Mouse (Mus musculus) forebrain, embryonic 10.5 days (tissue): ENCODE measurements around the gene Il1rapl2. TPM values are rescaled to one million over a fixed set of nuclear protein-coding genes. Genes with fewer than 3 reads are reported as not detected.
"Not testable (repeated sequence)": the region's sequence is repeated elsewhere in the genome, so short reads cannot be mapped to it uniquely, and the experiment has no call there.

Experiments
- DNase-seq: peaks from one replicate; pipeline ENCODE4 v3.0.0-alpha.2; 2017; ENCODE audit warnings: low spot score; ENCODE audit errors: extremely low spot score
- H3K27ac ChIP-seq: fragments of 300-500 bp; sonication (generic); 2 replicates; pipeline ENCODE4 v1.5.1; 2016; ENCODE audit warnings: mild to moderate bottlenecking
- H3K27me3 ChIP-seq: fragments of 300-500 bp; sonication (generic); 2 replicates; pipeline ENCODE4 v1.6.1; 2016; ENCODE audit warnings: mild to moderate bottlenecking; ENCODE audit not compliant: poor library complexity, severe bottlenecking
- H3K36me3 ChIP-seq: fragments of 300-500 bp; sonication (generic); replicated peaks from 2 replicates; pipeline ENCODE4 v1.6.1; 2016; ENCODE audit warnings: mild to moderate bottlenecking, moderate library complexity
- H3K4me1 ChIP-seq: fragments of 300-500 bp; sonication (generic); 2 replicates; pipeline ENCODE4 v1.6.1; 2016
- H3K4me3 ChIP-seq: fragments of 300-500 bp; sonication (generic); 2 replicates; pipeline ENCODE4 v1.5.1; 2016; ENCODE audit warnings: mild to moderate bottlenecking, moderate library complexity
- H3K9me3 ChIP-seq: fragments of 300-500 bp; sonication (generic); 2 replicates; pipeline ENCODE4 v1.6.1; 2016; ENCODE audit warnings: mild to moderate bottlenecking, moderate library complexity
- WGBS: fragments of 180-500 bp; shearing (Covaris S2); methylation state at CpG from one replicate; pipeline ENCODE4 v1.1.7; 2016; 5-methylcytosine and 5-hydroxymethylcytosine counted together
- polyA plus RNA-seq: library from polyadenylated mRNA; unstranded; fragments of >200 nt; fragmentation: Nextera tagmentation; extraction: Ambion mirVana; gene quantifications from 2 replicates; pipeline ENCODE4 v1.2.1, GENCODE M21; 2016

Gene Il1rapl2
- polyA plus RNA-seq, 1 experiment from 2014 or later = 0.16 TPM

- Histone ChIP-seq H3K27me3 (peaks cover 19% of the 10 kb centered on the region), H3K9me3 (no peaks in the 10 kb centered on the region), H3K27ac (no peak overlapping the region), H3K4me3 (no peak overlapping the region), H3K4me1 (no peaks in the 10 kb centered on the region), H3K36me3 (no peaks in the 10 kb centered on the region)
- no peak for DNase-seq
- WGBS = 85% methylated on average over 1 of the region's 1 CpGs
Measured at GRCm38 (mm10) chrX:137812151-137812550, 241.7 kb downstream of the Il1rapl2 start.

- no peak for DNase-seq
- peaks cover 16% of the 10 kb centered on the region; the same call in 1 of the 2 replicates for H3K27me3 ChIP-seq
- H3K4me1 ChIP-seq = no peaks in the 10 kb centered on the region
- H3K4me3 ChIP-seq = no peak overlapping the region
- no peak overlapping the region for H3K27ac ChIP-seq
- WGBS = 75% methylated on average over 3 of the region's 3 CpGs
- H3K9me3 ChIP-seq = no peaks in the 10 kb centered on the region
- no peaks in the 10 kb centered on the region for H3K36me3 ChIP-seq
Measured at GRCm38 (mm10) chrX:137848936-137849335, 278.5 kb downstream of the Il1rapl2 start.

GRCm38 (mm10) chrX:137923490-137923889 lies 353.1 kb downstream of the Il1rapl2 start:
- Histone ChIP-seq H3K36me3 (no peaks in the 10 kb centered on the region), H3K27me3 (peaks cover 17% of the 10 kb centered on the region), H3K27ac (no peak overlapping the region), H3K9me3 (no peaks in the 10 kb centered on the region), H3K4me1 (no peaks in the 10 kb centered on the region), H3K4me3 (no peak overlapping the region)
- no peak for DNase-seq

GRCm38 (mm10) chrX:137926835-137927234 lies 356.4 kb downstream of the Il1rapl2 start:
- no peak for DNase-seq

GRCm38 (mm10) chrX:137947741-137948140 lies 377.3 kb downstream of the Il1rapl2 start:
- Histone ChIP-seq H3K27ac (no peak overlapping the region), H3K4me3 (no peak overlapping the region), H3K27me3 (peaks cover 10% of the 10 kb centered on the region; the same call in 1 of the 2 replicates), H3K9me3 (no peaks in the 10 kb centered on the region), H3K4me1 (no peaks in the 10 kb centered on the region), H3K36me3 (no peaks in the 10 kb centered on the region)
- 91% methylated on average over 1 of the region's 1 CpGs for WGBS
- DNase-seq = no peak

More at GRCm38 (mm10) chrX:137926835-137927234, 356.4 kb downstream of the Il1rapl2 start:
- Histone ChIP-seq H3K27me3 (peaks cover 25% of the 10 kb centered on the region), H3K36me3 (no peaks in the 10 kb centered on the region), H3K4me3 (no peak overlapping the region), H3K27ac (no peak overlapping the region), H3K9me3 (no peaks in the 10 kb centered on the region), H3K4me1 (no peaks in the 10 kb centered on the region)
- WGBS = 79% methylated on average over 2 of the region's 2 CpGs

- Histone ChIP-seq H3K4me1 (no peaks in the 10 kb centered on the region), H3K4me3 (no peak overlapping the region), H3K27me3 (no peaks in the 10 kb centered on the region), H3K9me3 (no peaks in the 10 kb centered on the region), H3K27ac (no peak overlapping the region), H3K36me3 (no peaks in the 10 kb centered on the region)
- DNase-seq = no peak
- 83% methylated on average over 5 of the region's 5 CpGs for WGBS
Measured at GRCm38 (mm10) chrX:137971306-137971705, 400.9 kb downstream of the Il1rapl2 start.

GRCm38 (mm10) chrX:138043113-138043512 lies 472.7 kb downstream of the Il1rapl2 start:
- Histone ChIP-seq H3K36me3 (no peaks in the 10 kb centered on the region), H3K4me1 (no peaks in the 10 kb centered on the region), H3K9me3 (no peaks in the 10 kb centered on the region), H3K27ac (no peak overlapping the region), H3K27me3 (peaks cover 72% of the 10 kb centered on the region), H3K4me3 (no peak overlapping the region)
- 80% methylated on average over 3 of the region's 3 CpGs for WGBS
- DNase-seq = no peak

- H3K9me3 ChIP-seq = no peaks in the 10 kb centered on the region
- 82% methylated on average over 6 of the region's 6 CpGs for whole genome bisulfite sequencing
- no peak overlapping the region for H3K4me3 ChIP-seq
- no peaks in the 10 kb centered on the region for H3K36me3 ChIP-seq
- no peak overlapping the region for H3K27ac ChIP-seq
- H3K27me3 ChIP-seq = peaks cover 11% of the 10 kb centered on the region; the same call in 1 of the 2 replicates
- no peak for DNase-seq
- no peaks in the 10 kb centered on the region for H3K4me1 ChIP-seq
Measured at GRCm38 (mm10) chrX:138103954-138104353, 533.5 kb downstream of the Il1rapl2 start.

- WGBS = 70% methylated on average over 3 of the region's 3 CpGs
- Histone ChIP-seq H3K27me3 (peaks cover 11% of the 10 kb centered on the region; the same call in 1 of the 2 replicates), H3K9me3 (no peaks in the 10 kb centered on the region), H3K4me3 (no peak overlapping the region), H3K4me1 (no peaks in the 10 kb centered on the region), H3K36me3 (no peaks in the 10 kb centered on the region), H3K27ac (no peak overlapping the region)
- no peak for DNase-seq
Measured at GRCm38 (mm10) chrX:138104668-138105067, 534.3 kb downstream of the Il1rapl2 start.

- WGBS = 15% methylated on average over 3 of the region's 3 CpGs
- peaks cover 5% of the 10 kb centered on the region; the same call in 1 of the 2 replicates for H3K27me3 ChIP-seq
- no peaks in the 10 kb centered on the region for H3K4me1 ChIP-seq
- no peak overlapping the region for H3K4me3 ChIP-seq
- no peaks in the 10 kb centered on the region for H3K36me3 ChIP-seq
- no peaks in the 10 kb centered on the region for H3K9me3 ChIP-seq
- DNase-seq = no peak
- H3K27ac ChIP-seq = no peak overlapping the region
Measured at GRCm38 (mm10) chrX:138170146-138170545, 599.7 kb downstream of the Il1rapl2 start.

GRCm38 (mm10) chrX:138209480-138209879 lies 639.1 kb downstream of the Il1rapl2 start, which contains the start of gene Tex13a:
Tex13a (minus strand) TSS chrX:138209580.
- WGBS = 94% methylated on average over 3 of the region's 3 CpGs

GRCm38 (mm10) chrX:138234626-138235025 lies 664.2 kb downstream of the Il1rapl2 start:
- H3K36me3 ChIP-seq = no peaks in the 10 kb centered on the region
- peaks cover 7% of the 10 kb centered on the region; the same call in 1 of the 2 replicates for H3K27me3 ChIP-seq
- no peak overlapping the region for H3K4me3 ChIP-seq
- no peaks in the 10 kb centered on the region for H3K9me3 ChIP-seq
- 80% methylated on average over 4 of the region's 4 CpGs for WGBS
- DNase-seq = no peak
- no peaks in the 10 kb centered on the region for H3K4me1 ChIP-seq
- no peak overlapping the region for H3K27ac ChIP-seq

More at GRCm38 (mm10) chrX:138209480-138209879, 639.1 kb downstream of the Il1rapl2 start, which contains the start of gene Tex13a:
- H3K4me3 ChIP-seq = no peak within 1 kb of the TSS
- no peaks in the 10 kb centered on the region for H3K4me1 ChIP-seq
- no peaks in the 10 kb centered on the region for H3K9me3 ChIP-seq
- no peak within 1 kb of the TSS for H3K27ac ChIP-seq
- DNase-seq = no peak
- H3K27me3 ChIP-seq = peaks cover 49% of the 10 kb centered on the region
- no peaks in the 10 kb centered on the region for H3K36me3 ChIP-seq

- not testable (repeated sequence) for H3K36me3 ChIP-seq, H3K4me3 ChIP-seq, H3K27me3 ChIP-seq, H3K27ac ChIP-seq, H3K4me1 ChIP-seq, H3K9me3 ChIP-seq, DNase-seq
- 71% methylated on average over 1 of the region's 1 CpGs for WGBS
Measured at GRCm38 (mm10) chrX:138348736-138349135, 778.3 kb downstream of the Il1rapl2 start.

- Histone ChIP-seq H3K4me3 (no peak overlapping the region), H3K9me3 (no peaks in the 10 kb centered on the region), H3K36me3 (no peaks in the 10 kb centered on the region), H3K27me3 (peaks cover under 1% of the 10 kb centered on the region), H3K27ac (no peak overlapping the region), H3K4me1 (no peaks in the 10 kb centered on the region)
- no peak for DNase-seq
- 72% methylated on average over 2 of the region's 2 CpGs for WGBS
Measured at GRCm38 (mm10) chrX:138433794-138434193, 863.4 kb downstream of the Il1rapl2 start.
